Mouse (Mus musculus) cerebellum, adult 11-12 months (tissue): Measurements from ENCODE around the gene Tead4.

Experiments
- DNase-seq: peaks from one replicate; pipeline ENCODE4 v3.0.0; 2022

The Tead4 gene

DNA sequence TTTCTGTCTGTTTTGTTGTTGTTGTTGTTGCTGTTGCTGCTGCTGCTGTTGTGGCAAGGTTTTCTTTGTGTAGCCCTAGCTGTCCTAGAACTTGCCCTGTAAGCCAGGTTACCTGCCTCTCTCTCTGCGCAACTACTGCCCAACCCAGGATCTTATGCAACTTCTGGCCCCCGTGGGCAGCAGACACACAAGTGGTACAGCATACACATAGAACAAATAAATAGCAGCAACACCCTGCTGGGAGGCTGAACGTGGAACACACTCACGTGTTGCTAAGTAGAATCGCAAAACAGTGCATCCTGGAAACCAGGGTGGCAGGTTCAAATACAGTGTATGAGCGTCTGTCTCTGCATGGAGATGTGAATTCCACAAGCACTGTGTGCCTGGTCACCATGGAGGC is 11.9 kb downstream of the Tead4 start:
- DNase-seq = no peak

DNA sequence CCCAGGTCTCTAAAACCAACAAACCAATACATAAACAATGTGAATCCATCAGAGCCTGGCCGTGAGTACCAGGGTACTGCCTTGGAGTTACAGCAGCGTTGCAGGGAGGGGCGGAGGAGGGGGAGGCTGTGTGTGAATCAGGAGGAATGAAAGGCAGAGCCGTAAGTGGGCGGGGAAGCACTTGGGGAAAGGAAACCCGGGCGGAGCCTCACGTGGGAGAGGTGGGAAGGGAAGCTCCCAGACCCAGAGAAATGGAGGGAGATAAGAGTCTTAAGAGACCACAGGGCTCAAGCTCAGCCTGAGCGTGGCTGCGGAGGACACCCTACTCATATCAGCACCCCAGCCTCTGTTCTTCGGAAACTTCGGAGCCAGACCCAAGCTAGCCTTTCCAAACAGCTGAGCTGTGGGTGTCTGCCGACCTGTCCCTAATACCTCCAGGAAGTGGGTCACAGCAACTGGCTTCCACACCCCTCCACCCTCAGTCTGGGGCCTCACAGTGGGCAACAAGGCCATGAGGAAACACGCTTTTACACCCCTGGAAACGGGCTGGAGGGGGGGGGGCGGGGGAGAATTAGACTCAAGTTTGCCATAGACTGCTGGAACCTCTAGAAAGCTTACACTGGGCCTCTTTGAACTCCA is 14.7 kb downstream of the Tead4 start:
- no peak for DNase-seq

GRCm38 (mm10) chr6:128282126-128282525 is 18.5 kb downstream of the Tead4 start:
- DNase-seq = no peak

GRCm38 (mm10) chr6:128280472-128281145 is 20.0 kb downstream of the Tead4 start:
- DNase-seq = no peak

- DNase-seq = no peak
These were observed 21.0 kb downstream of the Tead4 start for GRCm38 (mm10) chr6:128279608-128280007.

- DNase-seq = no peak
These were observed 21.5 kb downstream of the Tead4 start for GRCm38 (mm10) chr6:128279099-128279498.

DNA sequence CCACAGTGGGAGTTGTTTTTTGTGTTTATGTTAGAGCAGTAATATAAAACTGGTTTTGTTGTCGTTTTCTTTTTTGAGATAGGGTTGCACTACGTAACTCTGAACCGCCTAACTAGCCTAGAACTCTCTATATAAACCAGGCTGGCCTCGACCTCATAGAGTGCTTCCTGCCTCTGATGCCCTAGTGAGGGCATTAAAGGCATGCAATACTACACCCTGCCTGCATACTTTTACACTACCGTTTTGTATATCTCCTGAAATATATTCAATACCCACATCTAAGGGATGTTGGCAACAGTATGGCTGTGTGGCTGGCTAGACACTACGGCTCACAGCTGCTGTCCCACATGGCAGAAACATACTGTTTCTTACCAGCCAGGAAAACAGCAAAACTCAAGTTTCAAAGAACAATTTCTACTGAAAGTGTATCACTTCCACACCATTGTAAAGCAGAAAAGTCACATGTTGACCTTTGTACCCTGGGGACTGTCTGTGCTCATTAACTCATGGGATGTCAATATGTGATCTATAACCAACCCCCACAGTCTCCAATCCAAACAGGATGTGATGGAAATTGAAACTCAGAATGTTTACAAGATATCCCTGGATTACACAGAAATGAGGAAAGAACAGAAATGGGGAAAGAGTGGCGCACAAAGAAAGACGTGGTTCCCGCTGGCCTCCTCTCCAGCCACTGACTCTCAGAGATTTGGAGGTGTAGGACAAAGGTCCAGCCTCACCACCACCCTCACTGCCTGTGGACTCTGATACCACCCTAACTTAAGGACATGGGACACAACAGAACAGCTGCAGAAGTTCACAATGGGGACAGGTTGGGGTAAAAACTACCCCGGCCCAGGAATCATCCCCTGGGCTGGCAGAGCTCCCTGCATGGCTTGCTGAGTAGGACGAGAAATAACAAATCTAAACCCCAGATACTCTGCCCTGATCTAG is 23.2 kb downstream of the Tead4 start:
- no peak for DNase-seq

DNA sequence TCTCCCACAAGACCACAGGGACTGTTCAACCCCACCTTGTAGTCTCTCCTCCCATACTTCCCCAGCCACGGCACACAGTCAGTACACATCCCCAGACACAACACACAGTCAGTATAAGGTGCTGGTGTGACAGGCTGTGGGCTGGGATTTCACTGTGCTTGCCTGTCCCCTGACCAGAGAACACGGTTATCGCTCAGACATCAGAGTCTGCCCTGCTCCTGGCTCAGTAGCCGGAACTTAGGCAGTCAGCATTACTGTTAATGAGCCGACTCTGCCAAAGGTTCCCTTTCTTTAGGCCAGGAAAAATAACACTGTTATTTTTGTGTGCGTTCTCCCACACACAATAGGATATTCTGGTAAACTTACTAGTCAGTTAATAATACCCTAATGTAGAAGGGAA is 24.3 kb downstream of the Tead4 start:
- DNase-seq = no peak

- no peak for DNase-seq
These were observed 25.0 kb downstream of the Tead4 start for GRCm38 (mm10) chr6:128275506-128276064.

GRCm38 (mm10) chr6:128273507-128273906 is 27.1 kb downstream of the Tead4 start:
- DNase-seq = no peak

DNA sequence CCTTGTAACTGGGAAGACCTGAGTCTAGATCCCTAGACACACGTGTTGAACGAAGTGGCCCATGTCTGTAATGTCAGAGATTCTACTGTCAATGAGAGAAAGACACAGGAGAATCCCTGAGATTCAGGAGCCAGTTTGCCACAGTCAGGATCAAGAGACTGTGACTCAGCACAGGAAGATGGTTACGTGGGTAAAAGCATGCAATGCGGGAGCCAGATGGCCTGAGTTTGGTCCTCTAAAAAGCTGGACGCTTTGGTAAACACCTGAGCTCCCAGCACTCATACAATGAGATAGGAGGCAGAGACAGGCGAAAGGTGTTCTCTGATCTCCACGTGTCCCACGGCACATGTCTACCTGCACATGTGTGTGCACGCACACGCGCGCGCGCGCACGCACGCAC is 27.9 kb downstream of the Tead4 start:
- no peak for DNase-seq

GRCm38 (mm10) chr6:128269850-128270249 is 30.8 kb downstream of the Tead4 start:
- no peak for DNase-seq

- DNase-seq = no peak
These were observed 35.6 kb downstream of the Tead4 start for GRCm38 (mm10) chr6:128264870-128265526.

DNA sequence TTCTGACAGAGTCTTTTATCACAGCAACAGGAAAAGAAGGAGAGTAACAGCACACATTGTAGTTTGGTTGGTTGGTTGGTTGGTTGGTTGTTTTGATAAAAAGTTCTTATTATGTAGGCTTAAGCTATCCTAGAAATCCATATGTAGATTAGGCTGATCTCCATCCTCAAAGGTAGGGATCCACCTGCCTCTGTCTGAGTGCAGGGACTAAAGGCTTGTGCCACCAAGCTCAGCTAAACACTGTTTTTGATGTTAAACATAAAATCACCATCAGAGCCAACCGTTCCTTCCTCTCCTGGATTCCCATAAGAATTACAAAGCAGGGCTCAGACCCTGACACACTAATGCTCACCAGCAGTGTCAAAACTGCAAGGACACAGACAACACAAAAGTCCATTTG is 39.1 kb downstream of the Tead4 start:
- DNase-seq = no peak

GRCm38 (mm10) chr6:128259252-128259651 is 41.4 kb downstream of the Tead4 start:
- no peak for DNase-seq

- DNase-seq = no peak
These were observed 44.7 kb downstream of the Tead4 start for GRCm38 (mm10) chr6:128255941-128256340.

GRCm38 (mm10) chr6:128255292-128255691 is 45.3 kb downstream of the Tead4 start:
- no peak for DNase-seq

DNA sequence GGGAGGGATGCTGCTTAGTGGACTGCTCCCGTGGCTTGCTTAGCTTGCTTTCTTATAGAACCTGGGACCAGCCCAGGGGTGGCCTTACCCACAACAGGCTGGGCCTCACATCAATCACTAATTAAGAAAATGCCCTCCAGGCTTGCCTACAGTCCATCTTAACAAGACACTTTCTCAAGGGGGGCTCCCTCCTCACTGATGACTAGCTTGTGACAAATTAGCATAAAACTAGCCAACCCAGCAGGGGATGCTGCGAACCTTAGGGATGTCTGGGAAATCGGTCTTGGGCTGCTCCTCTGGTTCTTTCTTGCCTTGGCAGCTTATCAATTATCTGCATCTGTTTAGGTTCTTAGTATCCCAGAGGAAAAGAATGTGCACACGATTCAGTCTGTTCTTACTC is 46.1 kb downstream of the Tead4 start:
- no peak for DNase-seq

DNA sequence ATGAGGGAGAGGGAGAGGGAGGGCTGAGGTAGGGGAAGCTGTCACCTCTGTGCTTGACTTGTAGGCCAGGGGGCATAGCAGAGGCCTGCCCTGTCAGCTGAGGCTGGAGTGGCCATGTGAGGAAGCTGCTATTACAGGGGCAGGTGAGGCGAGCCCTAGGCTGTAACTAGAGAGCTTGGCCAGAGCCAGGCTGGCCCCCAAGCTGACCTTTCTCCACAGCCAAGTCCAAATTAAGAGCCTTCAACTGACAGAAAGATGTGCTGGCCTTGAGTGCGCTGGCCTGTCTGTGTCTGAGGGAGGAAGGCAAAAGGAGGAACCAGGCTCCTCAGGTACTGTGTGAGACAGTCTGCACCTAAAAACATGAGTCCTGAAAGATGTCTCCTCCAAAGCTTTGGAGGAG is 47.5 kb downstream of the Tead4 start:
- DNase-seq = no peak

- no peak for DNase-seq
These were observed 50.0 kb downstream of the Tead4 start for GRCm38 (mm10) chr6:128250596-128250995.

DNA sequence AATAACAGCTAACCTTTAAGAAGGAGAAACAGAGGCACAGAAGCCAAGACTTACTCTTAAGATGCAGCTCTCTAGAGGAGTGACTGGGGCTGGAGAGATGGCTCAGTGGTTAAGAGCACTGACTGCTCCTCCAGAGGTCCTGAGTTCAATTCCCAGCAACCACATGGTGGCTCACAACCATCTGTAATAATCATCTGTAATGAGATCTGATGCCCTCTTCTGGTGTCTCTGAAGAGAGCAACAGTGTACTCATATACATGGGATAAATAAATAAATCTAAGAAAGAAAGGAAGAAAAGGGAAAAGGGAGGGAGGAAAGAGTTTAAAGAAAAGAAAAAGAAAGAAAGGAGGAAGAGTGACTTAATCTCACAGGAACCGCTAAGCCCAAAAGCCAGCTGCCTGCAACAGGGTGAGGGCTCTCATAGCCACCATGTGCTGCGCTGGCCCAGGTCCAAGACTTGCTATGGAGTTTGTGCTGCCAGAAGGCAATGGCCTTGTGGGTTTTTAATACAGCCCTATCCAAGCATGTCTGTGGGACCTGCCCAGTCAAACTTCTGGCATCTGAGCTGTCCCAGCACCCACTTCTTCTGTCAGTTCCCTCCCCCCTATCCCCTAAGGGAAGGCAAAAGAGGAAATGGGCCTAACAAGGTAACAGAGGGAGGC is 63.4 kb downstream of the Tead4 start:
- DNase-seq = peak; percentile 61

DNA sequence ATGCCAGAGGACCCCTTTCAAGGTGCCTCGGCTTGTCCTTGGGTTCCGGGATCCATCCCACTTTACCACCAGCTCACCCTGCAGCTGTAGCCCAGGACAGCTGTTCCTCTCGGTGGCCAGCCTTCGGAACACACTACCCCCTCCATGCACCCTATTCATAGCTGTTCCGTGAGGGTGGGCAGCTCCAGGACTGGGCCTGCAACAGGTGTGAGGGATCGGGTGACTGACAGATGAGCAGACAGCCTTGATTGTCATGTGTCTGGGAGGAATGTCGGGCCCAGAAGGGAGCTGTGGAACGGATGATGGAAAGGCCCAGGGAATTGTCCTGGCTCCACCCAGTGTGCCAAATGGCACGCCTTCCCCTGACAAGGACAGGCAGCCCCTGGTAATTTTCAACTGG is 64.0 kb downstream of the Tead4 start:
- DNase-seq = no peak
